Mouse (Mus musculus): ENCODE data around the gene Rps18.

GRCm38 (mm10) chr17:33965846-33966550 is 10.2 kb upstream of the Rps18 start:
- TF ChIP-seq CTCF (IDR thresholded peaks at IDR 0.05; ENCODE audit: borderline replicate concordance, insufficient read depth, low read depth, low read length) = no peak
- no peak for TF ChIP-seq POLR2A (IDR thresholded peaks at IDR 0.05; ENCODE audit: borderline replicate concordance, insufficient read depth, low read length)

Measured in cerebellum, adult 2 months (tissue).